Mouse (Mus musculus): ENCODE data around the gene Ddah1.
A peak's percentile ranks its signal among the peaks of the same experiment; 100 is the strongest.

Ddah1 gene

GRCm38 (mm10) chr3:145758561-145759378, at the start of gene Ddah1:
Gene Ddah1 (plus strand): TSS chr3:145758675.
- peak; percentile 76 to 86 for DNase-seq

- no peak for DNase-seq
Measured at GRCm38 (mm10) chr3:145715923-145716322, 42.6 kb upstream of the Ddah1 start.

GRCm38 (mm10) chr3:145719660-145720059, 38.8 kb upstream of the Ddah1 start:
- DNase-seq, result no peak

- peak; percentile 23 to 30 for DNase-seq
Measured at GRCm38 (mm10) chr3:145725078-145725477, 33.4 kb upstream of the Ddah1 start.

GRCm38 (mm10) chr3:145728336-145728735, 30.1 kb upstream of the Ddah1 start:
- DNase-seq, result no peak

- peak; percentile 48 to 74 for DNase-seq
Measured at GRCm38 (mm10) chr3:145729531-145729930, 28.9 kb upstream of the Ddah1 start.

GRCm38 (mm10) chr3:145730092-145730491, 28.4 kb upstream of the Ddah1 start:
- peak in 1 of 2 experiments; percentile 9 for DNase-seq

GRCm38 (mm10) chr3:145734857-145735256, 23.6 kb upstream of the Ddah1 start:
- DNase-seq, result no peak

GRCm38 (mm10) chr3:145736562-145736961, 21.9 kb upstream of the Ddah1 start:
- no peak for DNase-seq

- no peak for DNase-seq
Measured at GRCm38 (mm10) chr3:145738662-145739061, 19.8 kb upstream of the Ddah1 start.

- DNase-seq, result no peak
Measured at GRCm38 (mm10) chr3:145739904-145740303, 18.6 kb upstream of the Ddah1 start.

GRCm38 (mm10) chr3:145743050-145743449, 15.4 kb upstream of the Ddah1 start:
- DNase-seq, result no peak

- no peak for DNase-seq
Measured at GRCm38 (mm10) chr3:145743476-145744027, 14.9 kb upstream of the Ddah1 start.

- DNase-seq, result no peak
Measured at GRCm38 (mm10) chr3:145748626-145749025, 9.8 kb upstream of the Ddah1 start.

GRCm38 (mm10) chr3:145756457-145756856, 2.0 kb upstream of the Ddah1 start:
- no peak for DNase-seq

- peak in 1 of 2 experiments; percentile 41 for DNase-seq
Measured at GRCm38 (mm10) chr3:145757177-145757576, 1.3 kb upstream of the Ddah1 start.

- DNase-seq, result no peak
Measured at GRCm38 (mm10) chr3:145757844-145758243, 631 bp upstream of the Ddah1 start.

GRCm38 (mm10) chr3:145759379-145760209, 1.1 kb downstream of the Ddah1 start:
- no peak for DNase-seq

GRCm38 (mm10) chr3:145760547-145760946, 2.1 kb downstream of the Ddah1 start:
- DNase-seq, result peak; percentile 60 to 79

GRCm38 (mm10) chr3:145761501-145762170, 3.2 kb downstream of the Ddah1 start:
- DNase-seq, result peak in 1 of 2 experiments; percentile 43

GRCm38 (mm10) chr3:145762957-145763641, 4.6 kb downstream of the Ddah1 start:
- DNase-seq, result peak in 1 of 2 experiments; percentile 78

- DNase-seq, result no peak
Measured at GRCm38 (mm10) chr3:145763642-145763972, 5.1 kb downstream of the Ddah1 start.
